Mouse (Mus musculus) v-Abl transformed pro-B cells (cell line): ENCODE data around the gene Rft1.

ENCODE experiments used
- in situ Hi-C, 2 experiments: fragments of 400-800 bp; cut with MboI; formaldehyde crosslinking; loops; one replicate each; pipeline ENCODE4 v1.15.1; 2025; ENCODE audit not compliant: unreplicated experiment in 2 of 2

The Rft1 gene

DNA sequence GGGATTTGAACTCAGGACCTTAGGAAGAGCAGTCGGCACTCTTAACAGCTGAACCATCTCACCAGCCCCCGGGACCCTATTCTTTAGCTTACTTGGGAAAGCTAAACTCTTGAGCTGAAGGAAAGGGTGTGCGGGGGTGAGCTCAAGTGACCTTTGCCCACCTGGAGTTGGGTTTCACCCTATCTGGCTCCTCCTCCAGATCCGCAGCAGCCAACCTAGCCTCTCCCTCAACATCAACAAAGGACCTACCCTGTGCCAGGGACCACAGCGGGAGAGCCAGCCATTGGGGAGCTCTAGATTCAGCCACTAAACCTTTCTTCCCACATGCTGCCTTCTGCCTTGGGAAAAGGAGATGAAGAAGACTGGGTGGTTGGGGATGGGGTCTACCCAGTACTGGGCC is 25.9 kb upstream of the Rft1 start:
- in situ Hi-C loops = loop anchor here in 1 of 2 experiments (5.0 kb wide), 1 partner anchor 36 kb away; no protein-coding TSS in a partner anchor

- in situ Hi-C loops = loop anchor here in 1 of 2 experiments (5.0 kb wide), 1 partner anchor 38 kb away; no protein-coding TSS in a partner anchor
Measured at GRCm38 (mm10) chr14:30629839-30630238, 24.3 kb upstream of the Rft1 start.

DNA sequence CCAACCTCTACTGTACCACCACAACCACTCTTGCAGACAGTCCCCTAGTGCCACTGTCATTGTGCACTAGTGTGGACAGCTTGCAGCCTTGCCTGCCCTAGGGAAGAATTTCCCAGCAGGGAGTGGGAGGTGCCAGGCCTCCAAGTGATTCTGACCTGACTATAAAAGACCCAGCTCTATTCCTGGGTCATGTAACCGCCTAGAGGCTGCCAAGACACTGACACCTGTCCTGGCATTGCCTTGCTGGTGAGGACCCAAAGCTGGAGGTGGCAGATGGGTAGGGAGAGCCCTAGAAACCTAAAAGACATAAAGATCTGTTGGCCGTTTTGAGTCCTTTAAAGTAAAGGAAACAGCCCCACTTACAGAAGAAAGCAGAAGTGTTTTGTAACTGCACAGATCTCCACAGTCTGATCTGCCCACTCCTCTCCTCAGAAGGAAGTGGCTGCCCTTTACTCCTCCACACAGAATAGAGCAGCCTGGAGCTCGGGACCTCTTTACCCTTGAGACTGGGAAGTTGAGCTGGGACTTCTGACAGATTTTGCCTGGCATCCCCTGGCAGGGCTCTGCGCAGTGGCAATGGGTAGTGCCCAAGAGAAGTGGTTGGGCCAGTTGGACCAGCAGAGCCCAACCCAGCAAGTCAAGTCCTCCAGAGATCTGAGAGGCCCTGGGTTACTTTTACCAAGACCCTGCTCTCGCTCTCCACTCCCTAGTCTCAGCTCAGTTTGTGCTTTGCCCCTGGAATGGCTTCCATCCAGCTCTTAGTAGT is 23.2 kb upstream of the Rft1 start:
- in situ Hi-C loops = no loop called here

- in situ Hi-C loops = no loop called here
Measured at GRCm38 (mm10) chr14:30631834-30632233, 22.3 kb upstream of the Rft1 start.

GRCm38 (mm10) chr14:30633708-30634107 is 20.5 kb upstream of the Rft1 start:
- in situ Hi-C loops = no loop called here

DNA sequence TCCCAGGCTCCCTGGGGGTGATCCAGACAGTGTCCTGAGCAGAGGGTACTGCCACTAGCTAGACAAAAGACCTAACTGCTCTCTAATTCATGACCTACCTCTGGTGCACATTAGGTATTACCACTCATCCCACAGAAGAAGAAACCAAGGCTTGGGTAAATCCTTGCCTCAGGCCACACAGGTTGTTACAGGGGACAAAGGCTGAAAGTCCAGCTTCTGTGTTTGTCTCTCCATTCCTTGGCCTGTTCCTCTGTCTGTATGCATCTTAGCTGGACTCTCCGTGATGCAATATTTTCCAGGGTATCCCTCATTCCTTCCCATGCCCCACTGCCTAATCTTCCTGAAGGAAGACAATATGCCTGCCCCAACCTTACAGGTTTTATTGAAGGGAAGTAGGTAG is 19.7 kb upstream of the Rft1 start:
- in situ Hi-C loops = no loop called here

- in situ Hi-C loops = no loop called here
Measured at GRCm38 (mm10) chr14:30635219-30635910, 18.8 kb upstream of the Rft1 start.

DNA sequence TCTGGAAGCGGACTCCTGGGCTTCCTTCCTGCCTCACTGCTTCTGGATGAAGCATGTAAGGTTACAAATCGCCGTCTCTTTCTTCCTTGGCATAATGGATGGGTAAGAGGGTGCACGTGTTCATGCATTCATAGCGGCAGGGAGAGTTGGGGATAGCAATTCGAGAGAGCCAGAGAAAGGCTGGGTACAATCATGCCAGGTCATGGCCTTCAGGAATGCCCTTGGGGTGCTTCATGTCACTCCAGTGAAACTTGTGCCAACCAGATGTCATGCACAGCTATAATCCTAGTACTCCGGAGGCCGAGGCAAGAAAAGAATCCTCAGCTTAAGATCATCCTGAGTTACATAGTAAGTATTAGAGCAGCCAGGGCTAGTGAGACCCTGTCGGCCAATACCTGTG is 17.7 kb upstream of the Rft1 start:
- in situ Hi-C loops = no loop called here

DNA sequence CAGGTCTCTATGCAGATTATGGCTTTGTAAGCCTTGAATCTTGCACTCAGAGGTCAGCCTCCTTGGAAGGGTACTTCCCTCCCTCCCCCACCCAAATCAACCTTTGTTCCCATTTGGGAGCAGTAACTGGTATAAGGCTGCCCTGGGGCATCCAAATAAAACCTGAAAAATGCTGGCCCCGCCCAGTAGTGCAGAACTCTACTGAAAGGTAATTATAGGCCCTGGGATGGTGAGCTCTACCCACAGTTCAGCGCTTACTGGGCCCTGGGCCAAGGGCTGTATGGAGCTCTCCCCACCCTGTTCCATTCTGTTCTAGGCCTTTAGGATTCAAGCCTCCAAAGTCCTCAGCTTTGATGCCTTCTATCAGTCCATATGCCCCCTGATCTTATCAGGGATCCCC is 17.1 kb upstream of the Rft1 start:
- in situ Hi-C loops = no loop called here

DNA sequence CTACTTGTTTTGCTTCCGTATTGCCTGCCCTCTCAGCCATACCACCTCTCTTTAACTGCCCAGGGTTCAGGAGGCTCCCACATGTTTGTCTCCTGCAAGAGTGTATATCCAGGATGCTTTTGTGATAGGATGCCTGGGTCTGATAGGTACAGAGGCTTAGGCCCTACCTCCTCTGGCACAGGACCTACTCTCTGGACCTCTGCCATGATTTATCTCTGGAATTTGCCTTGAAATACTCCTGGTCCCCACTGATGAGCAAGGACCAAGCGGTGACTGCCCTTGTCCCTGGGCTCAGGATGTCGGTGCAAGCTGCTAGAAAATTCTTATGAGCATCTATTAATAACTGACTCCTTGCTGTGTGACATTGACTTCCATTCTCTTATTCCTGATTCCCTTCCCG is 16.2 kb upstream of the Rft1 start:
- in situ Hi-C loops = no loop called here

GRCm38 (mm10) chr14:30638686-30639085 is 15.5 kb upstream of the Rft1 start:
- in situ Hi-C loops = no loop called here

GRCm38 (mm10) chr14:30641748-30642147 is 12.4 kb upstream of the Rft1 start:
- in situ Hi-C loops = loop anchor here in 1 of 2 experiments (10.0 kb wide), 1 partner anchor 47 kb away; no protein-coding TSS in a partner anchor

DNA sequence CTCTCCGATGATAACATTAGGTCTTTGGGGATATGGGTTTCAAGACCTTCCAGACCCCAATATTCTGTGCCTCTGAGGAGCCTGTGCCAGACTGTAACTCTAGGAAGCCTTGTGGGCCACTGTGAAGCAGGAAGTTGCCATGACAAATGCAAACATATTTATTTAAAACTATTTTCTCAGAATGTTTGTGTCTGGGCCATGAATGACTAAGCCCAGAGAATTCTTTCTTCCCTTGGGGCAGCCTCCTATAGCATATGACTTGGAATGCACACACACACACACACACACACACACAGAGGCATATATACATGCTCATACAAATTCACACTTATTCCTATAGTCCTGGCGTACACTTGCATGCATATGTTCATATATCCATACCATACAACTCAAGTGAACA is 10.1 kb upstream of the Rft1 start:
- in situ Hi-C loops = loop anchor here in 1 of 2 experiments (10.0 kb wide), 1 partner anchor 49 kb away; no protein-coding TSS in a partner anchor

GRCm38 (mm10) chr14:30645066-30645465 is 9.1 kb upstream of the Rft1 start:
- in situ Hi-C loops = loop anchor here in 1 of 2 experiments (10.0 kb wide), 1 partner anchor 50 kb away; no protein-coding TSS in a partner anchor

DNA sequence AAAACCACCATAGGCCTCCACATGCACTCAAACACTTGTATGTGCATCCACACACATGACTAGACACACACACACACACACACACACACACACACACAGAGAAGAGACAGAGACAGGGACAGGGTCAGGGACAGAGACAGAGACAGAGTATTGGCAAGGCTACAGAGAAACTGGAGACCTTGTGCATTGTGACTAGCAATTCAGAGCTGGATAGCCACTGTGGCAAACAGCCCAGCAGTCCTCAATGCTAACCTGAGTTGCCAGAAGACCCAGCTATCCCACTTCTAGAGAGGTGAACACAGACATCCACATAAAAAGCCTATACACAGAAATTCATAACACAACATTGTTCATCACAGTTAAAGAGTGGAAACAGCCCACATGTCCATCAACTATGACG is 7.7 kb upstream of the Rft1 start:
- in situ Hi-C loops = loop anchor here in 1 of 2 experiments (10.0 kb wide), 1 partner anchor 52 kb away; no protein-coding TSS in a partner anchor

DNA sequence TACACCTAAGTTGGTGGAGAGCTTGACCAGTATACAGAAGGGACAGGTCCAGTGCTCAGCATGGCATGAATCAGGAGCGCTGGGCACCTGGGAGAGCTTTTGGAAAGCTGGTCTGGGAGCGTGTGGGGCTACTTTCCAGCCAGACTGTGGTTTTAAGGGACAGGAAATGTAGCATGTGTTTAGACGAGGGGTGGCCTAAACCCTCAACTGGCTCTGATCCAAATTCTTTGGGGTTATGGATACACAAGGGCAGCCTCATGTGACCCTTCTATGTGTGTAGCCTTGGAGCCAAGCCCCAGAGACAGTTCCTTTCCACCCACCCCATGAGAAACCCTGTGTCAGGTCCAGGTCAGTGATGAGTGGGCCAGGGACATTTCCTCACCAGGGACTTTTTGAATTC is 5.7 kb upstream of the Rft1 start:
- in situ Hi-C loops = loop anchor here in 1 of 2 experiments (10.0 kb wide), 1 partner anchor 54 kb away; no protein-coding TSS in a partner anchor

GRCm38 (mm10) chr14:30649745-30650144 is 4.4 kb upstream of the Rft1 start:
- in situ Hi-C loops = loop anchor here in 1 of 2 experiments (10.0 kb wide), 1 partner anchor 55 kb away; no protein-coding TSS in a partner anchor

GRCm38 (mm10) chr14:30650969-30651368 is 3.2 kb upstream of the Rft1 start:
- in situ Hi-C loops = no loop called here

GRCm38 (mm10) chr14:30654691-30655228 is 600 bp downstream of the Rft1 start:
- in situ Hi-C loops = no loop called here

- in situ Hi-C loops = no loop called here
Measured at GRCm38 (mm10) chr14:30655531-30655930, 1.4 kb downstream of the Rft1 start.

GRCm38 (mm10) chr14:30666061-30666460 is 11.9 kb downstream of the Rft1 start:
- in situ Hi-C loops = no loop called here
